Mouse (Mus musculus) ES-E14 (cell line): ENCODE data around the gene Isl1.

Experiments
- CHD2 ChIP-seq: IDR thresholded peaks from 2 replicates; pipeline ENCODE4 v1.6.1; 2014; ENCODE audit warnings: mild to moderate bottlenecking, low read depth, low read length, inconsistent platforms
- HCFC1 ChIP-seq: IDR thresholded peaks from 2 replicates; pipeline ENCODE4 v1.6.1; 2012; ENCODE audit warnings: low read length, inconsistent platforms, borderline replicate concordance; ENCODE audit not compliant: insufficient read depth
- MAFK ChIP-seq: IDR thresholded peaks from 2 replicates; pipeline ENCODE4 v1.6.1; 2014; ENCODE audit warnings: mild to moderate bottlenecking, low read depth, low read length, inconsistent platforms; ENCODE audit not compliant: insufficient read depth
- ZC3H11A ChIP-seq: IDR thresholded peaks from 2 replicates; pipeline ENCODE4 v1.6.1; 2012; ENCODE audit warnings: low read depth, mild to moderate bottlenecking, inconsistent platforms, low read length, borderline replicate concordance
- ZNF384 ChIP-seq: IDR thresholded peaks from 2 replicates; pipeline ENCODE4 v1.6.1; 2012; ENCODE audit warnings: low read depth, low read length, inconsistent platforms

GRCm38 (mm10) chr13:116279207-116279772 is 30.2 kb downstream of the Isl1 start:
- TF ChIP-seq CHD2, result no peak
- no peak for TF ChIP-seq ZC3H11A
- TF ChIP-seq HCFC1, result no peak
- no peak for TF ChIP-seq MAFK
- TF ChIP-seq ZNF384, result no peak
